Mouse (Mus musculus) T-helper 2 cell (primary cell): Measurements from ENCODE around the gene Mid1.
"Not testable (repeated sequence)": the region's sequence is repeated elsewhere in the genome, so short reads cannot be mapped to it uniquely, and the experiment has no call there.

ENCODE experiments used
- in situ Hi-C: fragments of 300-600 bp; cut with MboI, MseI; formaldehyde crosslinking; loops from one replicate; pipeline ENCODE4 v1.15.1; 2025; ENCODE audit warnings: high pct_unique_total_duplicates

The Mid1 gene

DNA sequence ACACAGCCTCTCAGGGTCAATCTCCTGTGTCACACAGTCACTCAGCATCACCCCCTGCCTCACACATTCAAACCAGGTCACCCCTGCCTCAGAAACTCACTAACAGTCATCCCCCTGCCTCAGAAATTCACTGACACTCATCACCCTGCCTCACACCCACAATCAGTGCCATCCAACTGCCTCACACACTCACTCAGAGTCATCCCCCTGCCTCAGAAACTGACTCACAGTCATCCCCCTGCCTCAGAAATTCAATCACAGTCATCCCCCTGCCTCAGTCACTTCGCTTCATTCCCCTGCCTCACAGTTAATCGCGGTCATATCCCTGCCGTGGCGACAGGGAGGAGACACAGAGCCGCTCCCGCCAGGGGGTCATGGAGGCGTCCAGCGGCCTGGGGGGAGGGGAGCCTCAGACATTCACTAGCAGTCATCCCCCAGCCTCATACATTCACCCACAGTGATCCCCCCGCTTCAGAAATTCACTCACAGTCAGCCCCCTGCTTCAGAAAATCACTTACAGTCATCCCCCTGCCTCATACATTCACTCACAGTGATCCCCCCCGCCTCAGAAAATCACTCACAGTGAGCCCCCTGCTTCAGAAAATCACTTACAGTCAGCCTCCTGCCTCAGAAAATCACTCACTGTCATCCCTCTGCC lies 314.4 kb downstream of the Mid1 start:
- in situ Hi-C loops, result not testable (repeated sequence)

DNA sequence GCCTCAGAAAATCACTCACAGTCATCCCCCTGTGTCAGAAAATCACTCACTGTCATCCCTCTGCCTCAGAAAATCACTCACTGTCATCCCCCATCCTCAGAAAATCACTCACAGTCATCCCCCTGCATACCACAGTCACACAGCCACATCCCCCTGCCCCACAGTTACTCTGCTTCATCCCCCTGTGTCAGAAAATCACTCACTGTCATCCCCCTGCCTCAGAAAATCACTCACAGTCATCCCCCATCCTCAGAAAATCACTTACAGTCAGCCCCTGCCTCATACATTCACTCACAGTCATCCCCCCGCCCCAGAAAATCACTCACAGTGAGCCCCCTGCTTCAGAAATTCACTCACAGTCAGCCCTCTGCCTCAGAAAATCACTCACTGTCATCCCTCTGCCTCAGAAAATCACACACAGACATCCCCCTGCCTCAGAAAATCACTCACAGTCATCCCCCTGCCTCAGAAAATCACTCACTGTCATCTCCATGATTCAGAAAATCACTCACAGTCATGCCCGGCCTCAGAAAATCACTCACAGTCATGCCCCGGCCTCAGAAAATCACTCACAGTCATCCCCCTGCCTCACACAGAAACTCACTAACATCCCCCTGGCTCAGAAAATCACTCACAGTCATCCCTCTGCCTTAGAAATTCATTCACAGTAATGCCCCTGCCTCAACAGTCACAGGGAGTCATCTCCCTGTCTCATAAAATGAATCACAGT lies 315.1 kb downstream of the Mid1 start:
- in situ Hi-C loops, result not testable (repeated sequence)

DNA sequence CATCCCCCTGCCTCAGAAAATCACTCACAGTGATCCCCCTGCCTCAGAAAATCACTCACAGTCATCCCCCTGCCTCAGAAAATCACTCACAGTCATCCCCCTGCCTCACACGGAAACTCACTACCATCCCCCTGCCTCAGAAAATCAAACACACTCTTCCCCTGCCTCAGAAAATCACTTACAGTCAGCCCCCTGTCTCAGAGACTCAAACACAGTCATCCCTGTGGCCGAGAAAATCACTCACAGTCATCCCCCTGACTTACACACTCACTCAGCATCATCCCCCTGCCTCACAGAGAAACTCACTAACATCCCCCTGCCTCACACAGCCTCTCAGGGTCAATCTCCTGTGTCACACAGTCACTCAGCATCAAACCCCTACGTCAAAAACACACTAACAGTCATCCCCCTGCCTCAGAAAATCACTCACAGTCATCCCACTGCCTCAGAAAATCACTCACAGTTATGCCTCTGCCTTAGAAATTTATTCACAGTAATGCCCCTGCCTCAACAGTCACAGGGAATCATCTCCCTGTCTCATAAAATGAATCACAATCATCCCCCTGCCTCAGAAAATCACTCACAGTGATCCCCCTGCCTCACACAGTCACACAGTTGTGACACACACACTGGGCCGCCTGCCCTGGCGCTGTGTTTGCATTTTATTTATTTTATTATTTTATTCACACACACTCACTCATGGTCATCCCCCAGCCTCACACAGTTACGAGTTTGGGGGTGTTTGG lies 315.8 kb downstream of the Mid1 start:
- in situ Hi-C loops, result not testable (repeated sequence)

DNA sequence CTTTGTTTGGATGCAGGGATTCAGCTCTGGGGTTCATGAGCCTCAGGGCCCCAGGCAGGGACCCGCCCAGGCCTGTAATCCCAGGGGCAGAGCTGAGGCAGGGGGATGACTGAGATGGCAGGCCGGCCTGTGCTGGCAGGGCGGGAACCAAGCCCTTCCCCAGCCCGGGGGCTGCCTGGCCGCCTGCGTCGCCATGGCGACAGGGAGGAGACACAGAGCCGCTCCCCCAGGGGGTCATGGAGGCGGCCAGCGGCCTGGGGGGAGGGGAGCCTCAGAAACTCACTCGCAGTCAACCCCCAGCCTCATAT lies 316.3 kb downstream of the Mid1 start:
- in situ Hi-C loops, result not testable (repeated sequence)

DNA sequence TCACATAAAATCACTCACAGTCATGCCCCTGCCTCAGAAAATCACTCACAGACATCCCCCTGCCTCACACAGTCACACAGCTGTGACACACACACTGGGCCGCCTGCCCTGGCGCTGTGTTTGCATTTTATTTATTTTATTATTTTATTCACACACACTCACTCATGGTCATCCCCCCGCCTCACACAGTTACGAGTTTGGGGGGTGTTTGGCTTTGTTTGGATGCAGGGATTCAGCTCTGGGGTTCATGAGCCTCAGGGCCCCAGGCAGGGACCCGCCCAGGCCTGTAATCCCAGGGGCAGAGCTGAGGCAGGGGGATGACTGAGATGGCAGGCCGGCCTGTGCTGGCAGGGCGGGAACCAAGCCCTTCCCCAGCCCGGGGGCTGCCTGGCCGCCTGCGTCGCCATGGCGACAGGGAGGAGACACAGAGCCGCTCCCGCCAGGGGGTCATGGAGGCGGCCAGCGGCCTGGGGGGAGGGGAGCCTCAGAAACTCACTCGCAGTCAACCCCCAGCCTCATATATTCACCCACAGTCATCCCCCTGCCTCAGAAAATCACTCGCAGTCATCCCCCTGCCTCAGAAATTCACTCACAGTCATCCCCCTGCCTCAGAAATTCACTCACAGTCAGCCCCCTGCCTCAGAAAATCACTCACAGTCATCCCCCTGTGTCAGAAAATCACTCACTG lies 317.7 kb downstream of the Mid1 start:
- in situ Hi-C loops, result not testable (repeated sequence)

GRCm38 (mm10) chrX:170003536-170003935 lies 318.5 kb downstream of the Mid1 start:
- in situ Hi-C loops, result not testable (repeated sequence)

DNA sequence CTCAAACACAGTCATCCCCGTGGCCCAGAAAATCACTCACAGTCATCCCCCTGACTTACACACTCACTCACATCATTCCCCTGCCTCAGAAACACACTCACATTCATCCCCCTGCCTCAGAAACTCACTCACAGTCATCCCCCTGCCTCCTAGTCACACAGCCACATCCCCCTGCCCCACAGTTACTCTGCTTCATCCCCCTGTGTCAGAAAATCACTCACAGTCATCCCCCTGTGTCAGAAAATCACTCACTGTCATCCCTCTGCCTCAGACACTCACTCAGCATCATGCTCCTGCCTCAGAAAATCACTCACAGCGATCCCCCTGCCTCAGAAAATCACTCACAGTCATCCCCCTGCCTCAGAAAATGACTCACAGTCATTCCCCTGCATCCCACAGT lies 319.2 kb downstream of the Mid1 start:
- in situ Hi-C loops, result not testable (repeated sequence)

DNA sequence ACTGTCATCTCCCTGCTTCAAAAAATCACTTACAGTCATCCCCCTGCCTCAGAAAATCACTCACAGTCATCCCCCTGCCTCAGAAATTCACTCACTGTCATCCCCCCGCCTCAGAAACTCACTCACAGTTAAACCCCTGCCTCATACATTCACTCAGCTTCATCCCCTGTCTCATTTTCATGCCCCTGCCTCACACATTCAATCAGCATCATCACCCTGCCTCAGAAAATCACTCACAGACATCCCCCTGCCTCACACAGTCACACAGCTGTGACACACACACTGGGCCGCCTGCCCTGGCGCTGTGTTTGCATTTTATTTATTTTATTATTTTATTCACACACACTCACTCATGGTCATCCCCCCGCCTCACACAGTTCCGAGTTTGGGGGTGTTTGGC lies 319.8 kb downstream of the Mid1 start:
- in situ Hi-C loops, result not testable (repeated sequence)

DNA sequence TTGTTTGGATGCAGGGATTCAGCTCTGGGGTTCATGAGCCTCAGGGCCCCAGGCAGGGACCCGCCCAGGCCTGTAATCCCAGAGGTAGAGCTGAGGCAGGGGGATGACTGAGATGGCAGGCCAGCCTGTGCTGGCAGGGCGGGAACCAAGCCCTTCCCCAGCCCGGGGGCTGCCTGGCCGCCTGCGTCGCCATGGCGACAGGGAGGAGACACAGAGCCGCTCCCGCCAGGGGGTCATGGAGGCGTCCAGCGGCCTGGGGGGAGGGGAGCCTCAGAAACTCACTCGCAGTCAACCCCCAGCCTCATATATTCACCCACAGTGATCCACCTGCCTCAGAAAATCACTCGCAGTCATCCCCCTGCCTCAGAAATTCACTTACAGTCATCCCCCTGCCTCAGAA lies 320.2 kb downstream of the Mid1 start:
- in situ Hi-C loops, result not testable (repeated sequence)

DNA sequence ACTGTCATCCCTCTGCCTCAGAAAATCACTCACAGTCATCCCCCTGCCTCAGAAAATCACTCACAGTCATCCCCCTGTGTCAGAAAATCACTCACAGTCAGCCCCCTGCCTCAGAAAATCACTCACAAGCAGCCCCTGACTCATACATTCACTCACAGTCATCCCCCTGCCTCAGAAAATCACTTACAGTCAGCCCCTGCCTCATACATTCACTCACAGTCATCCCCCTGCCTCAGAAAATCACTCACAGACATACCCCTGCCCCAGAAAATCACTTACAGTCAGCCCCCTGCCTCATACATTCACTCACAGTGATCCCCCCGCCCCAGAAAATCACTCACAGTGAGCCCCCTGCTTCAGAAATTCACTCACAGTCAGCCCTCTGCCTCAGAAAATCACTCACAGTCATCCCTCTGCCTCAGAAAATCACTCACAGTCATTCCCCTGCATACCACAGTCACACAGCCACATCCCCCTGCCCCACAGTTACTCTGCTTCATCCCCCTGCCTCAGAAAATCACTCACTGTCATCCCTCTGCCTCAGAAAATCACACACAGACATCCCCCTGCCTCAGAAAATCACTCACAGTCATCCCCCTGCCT lies 320.8 kb downstream of the Mid1 start:
- in situ Hi-C loops, result not testable (repeated sequence)

- in situ Hi-C loops, result not testable (repeated sequence)
Measured at GRCm38 (mm10) chrX:170006694-170007247, 321.8 kb downstream of the Mid1 start.

DNA sequence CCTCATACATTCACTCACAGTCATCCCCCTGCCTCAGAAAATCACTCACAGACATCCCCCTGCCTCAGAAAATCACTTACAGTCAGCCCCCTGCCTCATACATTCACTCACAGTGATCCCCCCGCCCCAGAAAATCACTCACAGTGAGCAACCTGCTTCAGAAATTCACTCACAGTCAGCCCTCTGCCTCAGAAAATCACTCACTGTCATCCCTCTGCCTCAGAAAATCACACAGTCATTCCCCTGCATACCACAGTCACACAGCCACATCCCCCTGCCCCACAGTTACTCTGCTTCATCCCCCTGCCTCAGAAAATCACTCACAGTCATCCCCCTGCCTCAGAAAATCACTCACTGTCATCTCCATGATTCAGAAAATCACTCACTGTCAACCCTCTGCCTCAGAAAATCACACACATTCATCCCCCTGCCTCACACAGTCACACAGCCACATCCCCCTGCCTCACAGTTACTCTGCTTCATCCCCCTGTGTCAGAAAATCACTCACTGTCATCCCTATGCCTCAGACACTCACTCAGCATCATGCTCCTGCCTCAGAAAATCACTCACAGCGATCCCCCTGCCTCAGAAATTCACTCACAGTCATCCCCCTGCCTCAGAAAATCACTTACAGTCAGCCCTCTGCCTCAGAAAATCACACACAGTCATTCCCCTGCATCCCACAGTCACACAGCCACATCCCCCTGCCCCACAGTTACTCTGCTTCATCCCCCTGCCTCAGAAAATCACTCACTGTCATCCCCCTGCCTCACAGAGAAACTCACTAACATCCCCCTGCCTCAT lies 322.6 kb downstream of the Mid1 start:
- in situ Hi-C loops, result not testable (repeated sequence)

GRCm38 (mm10) chrX:170008179-170008467 lies 323.1 kb downstream of the Mid1 start:
- in situ Hi-C loops, result not testable (repeated sequence)

DNA sequence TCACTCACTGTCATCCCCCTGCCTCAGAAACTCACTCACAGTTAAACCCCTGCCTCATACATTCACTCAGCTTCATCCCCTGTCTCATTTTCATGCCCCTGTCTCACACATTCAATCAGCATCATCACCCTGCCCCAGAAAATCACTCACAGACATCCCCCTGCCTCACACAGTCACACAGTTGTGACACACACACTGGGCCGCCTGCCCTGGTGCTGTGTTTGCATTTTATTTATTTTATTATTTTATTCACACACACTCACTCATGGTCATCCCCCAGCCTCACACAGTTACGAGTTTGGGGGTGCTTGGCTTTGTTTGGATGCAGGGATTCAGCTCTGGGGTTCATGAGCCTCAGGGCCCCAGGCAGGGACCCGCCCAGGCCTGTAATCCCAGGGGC lies 323.6 kb downstream of the Mid1 start:
- in situ Hi-C loops, result not testable (repeated sequence)

GRCm38 (mm10) chrX:170009016-170009750 lies 324.2 kb downstream of the Mid1 start, which contains the start of gene Gm21887:
TSS of gene Gm21887 (plus strand) at chrX:170009659.
- in situ Hi-C loops, result not testable (repeated sequence)

GRCm38 (mm10) chrX:170009801-170010221 lies 324.8 kb downstream of the Mid1 start:
- in situ Hi-C loops, result not testable (repeated sequence)

DNA sequence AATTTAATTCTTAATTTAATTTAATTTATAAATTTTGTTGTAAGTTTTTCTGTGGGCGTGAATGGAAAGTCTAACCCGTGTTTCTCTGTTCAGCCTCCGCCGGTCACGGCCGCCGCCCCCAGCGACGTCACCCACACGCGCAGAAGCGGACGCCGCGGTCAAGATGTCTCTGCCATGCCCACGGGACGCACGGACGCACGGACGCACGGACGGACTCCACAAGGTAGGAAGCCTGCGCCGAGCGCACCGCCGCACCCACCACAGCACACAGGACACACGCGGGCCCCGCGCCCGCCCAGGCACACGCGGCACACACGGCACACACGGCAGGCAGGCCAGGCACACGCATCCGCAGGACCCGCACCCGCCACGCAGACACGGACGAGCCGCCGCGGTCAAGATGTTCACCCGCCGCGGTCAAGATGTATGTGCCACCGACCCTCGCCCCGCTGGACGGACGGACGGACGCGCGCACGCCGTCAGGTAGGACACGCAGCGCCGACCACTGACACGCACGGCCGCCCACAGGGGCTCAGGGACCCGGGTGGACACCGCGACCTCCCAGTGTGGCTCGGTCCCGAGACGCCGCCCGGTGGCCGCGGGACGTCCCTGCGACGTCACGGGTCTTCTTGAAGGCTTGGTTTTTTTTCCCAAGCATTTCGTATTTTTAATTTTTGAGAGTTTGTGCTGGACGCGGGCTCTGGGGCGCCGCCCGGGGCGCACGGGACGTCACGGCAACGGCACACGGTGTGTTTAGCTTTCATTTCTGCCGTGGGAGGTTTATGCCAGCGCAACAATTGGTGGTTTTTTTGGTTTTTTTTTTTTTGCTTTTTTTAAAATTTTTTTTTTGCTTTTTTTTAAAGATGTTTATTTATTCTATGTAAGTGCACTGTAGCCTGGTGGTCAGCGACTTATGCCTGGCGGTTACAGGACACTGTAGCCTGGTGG lies 325.9 kb downstream of the Mid1 start:
- in situ Hi-C loops, result not testable (repeated sequence)

GRCm38 (mm10) chrX:170011529-170011879 lies 326.5 kb downstream of the Mid1 start:
- in situ Hi-C loops, result not testable (repeated sequence)

- in situ Hi-C loops, result not testable (repeated sequence)
Measured at GRCm38 (mm10) chrX:170013421-170013820, 328.4 kb downstream of the Mid1 start.
